Mouse (Mus musculus): ENCODE data around the gene Thap7.

GRCm38 (mm10) chr16:17556907-17557306, 26.0 kb upstream of the Thap7 start:
- no peak for TF ChIP-seq CTCF (IDR thresholded peaks at IDR 0.05; ENCODE audit: low read depth)
- TF ChIP-seq EP300 (IDR thresholded peaks at IDR 0.05; ENCODE audit: low read depth) = no peak
